Comparison of ENCODE assay signal across 16 mouse cellular contexts in the genomic region with DNA sequence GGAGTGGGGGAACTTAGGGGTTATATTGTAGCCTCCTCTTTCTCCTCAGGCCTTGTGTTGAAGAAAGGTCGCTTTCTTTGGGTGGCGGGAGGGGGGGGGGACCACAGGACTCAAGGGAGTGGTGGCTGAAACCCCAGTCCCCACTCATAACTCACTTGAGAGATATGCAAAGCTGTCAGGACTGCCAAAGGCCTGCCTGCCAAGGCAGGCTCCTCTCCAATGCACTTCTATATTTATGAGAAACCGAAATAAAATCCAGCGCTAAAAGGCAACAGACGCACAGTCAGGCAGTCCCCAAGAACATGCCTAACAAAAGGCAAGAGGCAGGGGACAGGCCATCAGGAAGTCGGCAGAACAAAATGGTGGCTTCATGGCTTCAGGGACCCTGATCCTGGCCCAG.
DNase-seq lines count a peak whose midpoint lies in the region; TF ChIP-seq lines count a peak whose summit lies in the region.
"Had no signal": no experiment of that assay in that cellular context is flagged by ENCODE, and none has a peak within 500 bp of the region (broad histone marks: within the 10 kb centered on the region; RNA-seq: fewer than 3 reads in every experiment).

No protein-coding gene starts in this region.

- H3K9me3 ChIP-seq in hindbrain, embryonic 10.5 days, result no peaks in the 10 kb centered on the region; the same call in 1 of the 2 replicates
- H3K9me3 ChIP-seq: embryonic facial prominence, embryonic 13.5 days; limb, embryonic 15.5 days had no signal

- no peak for TF ChIP-seq CTCF in gastrocnemius, adult 2 months (IDR thresholded peaks at IDR 0.05)

- peaks cover 12% of the 10 kb centered on the region for H3K4me1 ChIP-seq in hindbrain, embryonic 10.5 days (replicated peaks)

- 93% methylated on average over 6 of the region's 6 CpGs for WGBS in hindbrain, embryonic 10.5 days

- peak overlapping the region; percentile 40 for H3K4me3 ChIP-seq in gastrocnemius, adult 2 months
- no peak overlapping the region for H3K4me3 ChIP-seq in hindbrain, embryonic 10.5 days
- H3K4me3 ChIP-seq: embryonic facial prominence, embryonic 13.5 days; limb, embryonic 15.5 days had no signal

- intact Hi-C loops in gastrocnemius, adult 2 months (cut with DNase I), result loop anchor here (5.0 kb wide), 4 partner anchors 66 to 236 kb away; no protein-coding TSS in a partner anchor

- no peaks in the 10 kb centered on the region for H3K27me3 ChIP-seq in hindbrain, embryonic 10.5 days (ENCODE audit: insufficient read depth, poor library complexity, severe bottlenecking)
- H3K27me3 ChIP-seq: embryonic facial prominence, embryonic 13.5 days; limb, embryonic 15.5 days; Patski had no signal

- peak; percentile 78 for DNase-seq in gastrocnemius, adult 2 months
- DNase-seq in gastrocnemius, postnatal 10 days, result no peak
- DNase-seq in layer of hippocampus, adult 9-11 months, result peak; percentile 11
- no peak for DNase-seq in layer of hippocampus, postnatal 10 days (ENCODE audit: low spot score in 2 of 2)
- DNase-seq in brain, embryonic 18.5 days (ENCODE audit: low read depth, low spot score), result peak; percentile 24
- DNase-seq in heart, adult 9 months (ENCODE audit: low spot score in 2 of 2), result peak; percentile 39 to 42
- DNase-seq in hindbrain, embryonic 10.5 days (ENCODE audit: low spot score), result no peak
- no peak for DNase-seq in left cerebral cortex, adult 11 months (ENCODE audit: low spot score)
- DNase-seq: adrenal gland, postnatal 36 days; cerebellum, adult 9-10 months; layer of hippocampus, postnatal 36 days; thymus, postnatal 4 days had no signal

- H3K27ac ChIP-seq in gastrocnemius, adult 2 months, result peak overlapping the region; percentile 89
- no peak overlapping the region for H3K27ac ChIP-seq in hindbrain, embryonic 10.5 days
- H3K27ac ChIP-seq: embryonic facial prominence, embryonic 13.5 days; limb, embryonic 15.5 days; macrophage had no signal

- H3K36me3 ChIP-seq in hindbrain, embryonic 10.5 days, result no peaks in the 10 kb centered on the region
- H3K36me3 ChIP-seq: embryonic facial prominence, embryonic 13.5 days; limb, embryonic 15.5 days had no signal

Comparison
In these comparisons a context has a peak if more than half of its experiments do, and no peak if none do; other contexts are left out.
1. DNase-seq: peak in gastrocnemius, adult 2 months (single experiment), layer of hippocampus, adult 9-11 months (single experiment), brain, embryonic 18.5 days (single experiment) and heart, adult 9 months (2 of 2); none in gastrocnemius, postnatal 10 days (single experiment), layer of hippocampus, postnatal 10 days (0 of 2), hindbrain, embryonic 10.5 days (single experiment) and left cerebral cortex, adult 11 months (single experiment).